Mouse (Mus musculus) forebrain, embryonic 14.5 days (tissue): ENCODE results near the gene Iqgap3. TPM values are rescaled to one million over a fixed set of nuclear protein-coding genes. Genes with fewer than 3 reads are reported as not detected.

Source experiments
- ATAC-seq: fragments of 200-750 bp; cut with Nextera tagmentation; 2 replicates; pipeline ENCODE4 v1.8.0; 2017; ENCODE audit warnings: mild to moderate bottlenecking, moderate library complexity
- DNase-seq: peaks from one replicate; pipeline ENCODE4 v3.0.0-alpha.2; 2015; ENCODE audit warnings: low spot score
- H3K27ac ChIP-seq: fragments of 300-500 bp; sonication (generic); 2 replicates; pipeline ENCODE4 v1.5.1; 2014; ENCODE audit warnings: low read depth, mild to moderate bottlenecking, control low read depth, low read length, moderate library complexity
- H3K27me3 ChIP-seq: fragments of 300-500 bp; sonication (generic); replicated peaks from 2 replicates; pipeline ENCODE4 v1.6.1; 2014; ENCODE audit warnings: low read length, control low read depth, mixed read lengths; ENCODE audit not compliant: control insufficient read depth, insufficient read depth
- H3K36me3 ChIP-seq: fragments of 300-500 bp; sonication (generic); 2 replicates; pipeline ENCODE4 v1.6.1; 2014; ENCODE audit warnings: low read length, control low read depth; ENCODE audit not compliant: control insufficient read depth, insufficient read depth
- H3K4me1 ChIP-seq: fragments of 300-500 bp; sonication (generic); 2 replicates; pipeline ENCODE4 v1.6.1; 2014; ENCODE audit warnings: antibody characterized with exemption, low read length, control low read depth; ENCODE audit not compliant: control insufficient read depth, insufficient read depth
- H3K4me2 ChIP-seq: fragments of 300-500 bp; sonication (generic); 2 replicates; pipeline ENCODE4 v1.6.1; 2014; ENCODE audit warnings: mild to moderate bottlenecking, control low read depth, low read length
- H3K4me3 ChIP-seq: fragments of 300-500 bp; sonication (generic); 2 replicates; pipeline ENCODE4 v1.5.1; 2014; ENCODE audit warnings: low read depth, low read length, control low read depth
- H3K9ac ChIP-seq: fragments of 300-500 bp; sonication (generic); 2 replicates; pipeline ENCODE4 v1.6.1; 2014; ENCODE audit warnings: mild to moderate bottlenecking, low read length, control low read depth, moderate library complexity
- H3K9me3 ChIP-seq: fragments of 300-500 bp; sonication (generic); replicated peaks from 2 replicates; pipeline ENCODE4 v1.6.1; 2016; ENCODE audit warnings: low read length, control low read depth, mixed read lengths; ENCODE audit not compliant: control insufficient read depth
- WGBS: fragments of 180-500 bp; shearing (Covaris S2); extraction: QIAGEN DNeasy Blood & Tissue Kit; methylation state at CpG from one replicate; pipeline ENCODE4 v1.1.7; 2014; 5-methylcytosine and 5-hydroxymethylcytosine counted together
- polyA plus RNA-seq: library from polyadenylated mRNA; unstranded; fragments of >200 nt; fragmentation: Nextera tagmentation; extraction: Ambion mirVana; gene quantifications from 2 replicates; pipeline ENCODE4 v1.2.1, GENCODE M21; 2014

The Iqgap3 gene
- polyA plus RNA-seq, 1 experiment from 2014 or later: 7.6 TPM

DNA sequence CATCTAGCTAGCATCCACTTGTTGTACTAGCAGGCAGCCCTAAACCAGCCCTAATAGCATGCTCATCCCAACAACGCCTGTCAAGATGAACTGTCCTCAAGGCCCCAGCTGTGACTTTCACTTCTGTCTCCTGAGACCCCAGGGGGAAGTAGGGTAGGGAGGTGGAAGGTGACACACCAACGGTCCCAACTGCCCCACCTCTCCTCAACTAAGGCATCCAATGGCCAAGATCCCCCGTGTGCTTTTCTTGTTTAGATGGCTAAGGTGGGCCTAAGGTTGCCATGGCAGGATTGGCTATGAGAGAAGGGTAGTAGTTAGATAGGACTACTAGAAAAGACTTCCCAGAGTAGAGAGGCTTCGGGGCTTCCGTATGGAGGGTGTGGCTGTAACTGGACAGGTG lies 66.6 kb downstream of the Iqgap3 start:
- Histone ChIP-seq H3K36me3 (0 out of 2 replicates have a peak, but pooled peaks cover 3% of the 10 kb centered on the region), H3K4me3 (no peak overlapping the region), H3K27ac (no peak overlapping the region), H3K9me3 (no peaks in the 10 kb centered on the region), H3K27me3 (no peaks in the 10 kb centered on the region), H3K4me1 (peaks cover 80% of the 10 kb centered on the region), H3K9ac (no peak overlapping the region), H3K4me2 (no peak overlapping the region)
- DNase-seq (no peak), ATAC-seq (no peak)
- 92% methylated on average over 5 of the region's 5 CpGs for WGBS

DNA sequence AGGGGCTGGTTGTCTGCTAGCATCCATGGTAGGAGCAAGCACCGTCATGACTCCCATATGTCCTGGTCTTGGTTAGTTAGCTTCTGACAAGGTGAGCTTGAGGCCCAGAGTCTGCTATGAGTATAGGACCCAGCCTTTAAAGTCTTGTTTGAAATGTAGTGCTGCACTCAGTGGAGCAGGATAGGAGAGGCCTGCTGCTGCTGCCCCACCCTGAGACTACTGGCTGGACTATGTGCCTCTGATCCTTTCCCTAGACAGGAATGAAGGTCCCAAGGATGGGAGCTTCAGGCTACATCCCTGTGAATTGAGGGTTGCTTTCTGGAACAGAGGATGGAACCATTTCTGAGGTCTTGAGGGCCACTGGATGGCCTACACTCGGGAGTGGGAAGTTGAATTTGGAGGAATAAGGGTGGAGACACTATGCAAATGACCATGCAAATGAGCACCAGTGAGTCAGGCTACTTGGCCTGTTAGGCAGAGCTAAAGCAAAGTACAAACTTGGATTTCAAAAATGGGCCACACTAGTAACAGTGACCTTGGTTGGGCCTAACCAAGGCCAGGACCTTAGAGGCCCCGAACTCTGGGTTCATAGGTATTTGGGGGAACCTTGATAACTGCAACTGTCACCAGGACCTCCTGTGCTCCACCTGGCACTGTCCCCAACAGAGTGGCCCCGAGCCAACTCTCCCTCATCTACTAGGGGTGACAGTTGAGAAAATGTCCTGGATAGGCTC lies 67.2 kb downstream of the Iqgap3 start:
- ATAC-seq: no peak
- H3K9ac ChIP-seq: peak overlapping the region; percentile 35; the same call in 1 of the 2 replicates

DNA sequence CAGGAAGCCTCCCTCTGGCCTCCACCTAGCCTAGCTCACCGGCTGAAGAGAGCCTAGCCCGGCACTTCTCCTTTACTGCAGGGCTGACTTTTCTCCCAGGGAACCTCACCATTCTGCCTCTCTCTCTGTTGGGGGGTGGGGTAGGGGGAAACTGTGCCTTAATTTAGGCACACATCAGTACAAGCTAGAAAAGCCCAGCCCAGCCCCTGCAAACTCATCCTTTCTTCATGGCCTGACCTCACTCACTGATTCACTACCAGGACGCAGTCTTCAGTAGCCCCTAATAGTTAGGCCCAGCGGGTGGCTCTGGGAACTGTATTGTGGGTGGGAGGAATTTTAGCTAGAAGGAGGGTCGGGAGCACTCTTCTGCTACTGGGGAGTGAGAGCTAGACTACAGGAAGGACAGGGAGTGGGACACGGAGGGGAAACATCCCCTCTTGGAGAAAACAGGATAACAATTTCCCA lies 67.8 kb downstream of the Iqgap3 start:
- no peak for ATAC-seq
- WGBS: 4% methylated on average over 6 of the region's 6 CpGs

More for the DNA sequence above, 67.2 kb downstream of the Iqgap3 start:
- 0 out of 2 replicates have a peak, but pooled peaks cover 3% of the 10 kb centered on the region for H3K36me3 ChIP-seq
- WGBS: 51% methylated on average over 4 of the region's 4 CpGs
- H3K4me2 ChIP-seq: peak overlapping the region; percentile 38; the same call in 1 of the 2 replicates
- H3K4me3 ChIP-seq: no peak overlapping the region
- no peaks in the 10 kb centered on the region for H3K9me3 ChIP-seq
- peaks cover 77% of the 10 kb centered on the region for H3K4me1 ChIP-seq
- DNase-seq: peak; percentile 47
- peak overlapping the region; percentile 91 for H3K27ac ChIP-seq
- H3K27me3 ChIP-seq: no peaks in the 10 kb centered on the region

DNA sequence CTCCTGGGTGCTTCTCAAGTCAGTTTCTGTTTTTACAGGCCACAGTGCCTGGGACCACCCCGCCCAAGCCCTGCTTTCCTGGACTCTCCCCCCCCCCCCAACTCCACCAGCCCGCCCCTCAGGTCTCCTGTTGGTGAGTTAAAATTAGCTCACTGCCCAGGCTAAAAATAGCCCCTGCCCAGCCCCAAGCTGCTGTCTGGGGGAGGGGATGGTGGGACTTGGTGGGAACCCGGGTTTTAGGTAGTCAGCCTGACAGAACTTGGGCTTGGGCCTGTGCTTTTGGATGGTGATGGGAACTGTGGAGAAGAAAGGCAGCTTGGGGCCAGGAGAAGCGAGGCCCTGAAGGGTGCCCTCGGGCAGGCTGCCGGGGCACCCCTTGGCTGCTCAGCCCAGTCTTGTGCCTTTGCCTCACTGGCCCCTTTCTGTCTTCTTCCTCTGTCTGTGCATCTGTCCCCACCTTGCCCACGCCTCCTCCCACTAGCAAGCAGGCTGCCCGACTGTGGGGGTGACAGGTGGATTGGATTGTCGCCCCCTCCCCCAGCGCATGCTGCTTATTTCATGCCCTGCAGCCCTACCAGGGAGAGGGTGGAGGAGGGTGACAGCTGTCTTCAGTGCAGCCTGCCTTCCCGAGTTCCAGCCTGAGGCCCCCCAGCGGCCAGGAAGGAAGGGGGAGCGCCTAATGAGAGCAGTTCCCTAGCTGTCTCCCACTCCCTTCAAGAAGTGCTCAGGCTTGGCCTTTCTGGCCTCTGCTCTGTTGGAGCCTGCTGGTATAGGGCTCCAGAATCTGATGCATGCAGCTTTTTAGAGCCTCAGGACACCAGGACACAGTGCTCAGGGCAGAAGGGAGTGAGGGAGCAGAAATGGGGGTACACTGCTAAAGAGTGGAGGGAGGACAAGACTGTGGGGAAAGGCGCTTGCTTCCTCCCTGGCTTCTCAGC lies 68.6 kb downstream of the Iqgap3 start:
- Histone ChIP-seq H3K27ac (peak overlapping the region; percentile 91), H3K4me1 (peaks cover 63% of the 10 kb centered on the region), H3K9ac (peak overlapping the region; percentile 50), H3K4me3 (no peak overlapping the region), H3K4me2 (peak overlapping the region; percentile 38), H3K27me3 (no peaks in the 10 kb centered on the region), H3K36me3 (peaks cover 3% of the 10 kb centered on the region; the same call in 1 of the 2 replicates), H3K9me3 (no peaks in the 10 kb centered on the region)
- WGBS: 19% methylated on average over 13 of the region's 14 CpGs
- DNase-seq (peak; percentile 80), ATAC-seq (peak; percentile 65)

More for the DNA sequence above, 67.8 kb downstream of the Iqgap3 start:
- Histone ChIP-seq H3K27me3 (no peaks in the 10 kb centered on the region), H3K9ac (peak overlapping the region; percentile 50; the same call in 1 of the 2 replicates), H3K9me3 (no peaks in the 10 kb centered on the region), H3K4me1 (peaks cover 71% of the 10 kb centered on the region), H3K27ac (peak overlapping the region; percentile 91), H3K4me2 (peak overlapping the region; percentile 38; the same call in 1 of the 2 replicates), H3K36me3 (0 out of 2 replicates have a peak, but pooled peaks cover 3% of the 10 kb centered on the region), H3K4me3 (no peak overlapping the region)
- no peak for DNase-seq

DNA sequence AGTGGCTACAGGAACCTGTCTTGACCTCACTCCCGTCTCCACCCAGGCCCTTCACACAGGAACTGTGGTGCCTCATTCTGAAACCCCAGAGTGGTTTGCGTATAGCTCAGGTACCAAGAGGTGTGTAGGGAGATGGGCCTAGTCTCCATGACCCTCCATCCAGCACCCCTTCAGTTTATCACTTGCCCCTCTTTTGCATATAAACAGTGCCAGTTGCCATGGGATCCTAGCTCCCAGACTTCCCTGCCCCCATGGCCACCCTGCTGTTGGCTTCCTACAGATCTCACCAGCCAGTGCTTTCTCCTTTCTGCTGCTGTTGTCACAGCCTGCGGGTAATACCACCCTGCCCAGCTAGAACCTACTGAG lies 69.2 kb downstream of the Iqgap3 start:
- Histone ChIP-seq H3K9me3 (no peaks in the 10 kb centered on the region), H3K9ac (no peak overlapping the region), H3K4me1 (peaks cover 58% of the 10 kb centered on the region), H3K4me2 (peak overlapping the region; percentile 38; the same call in 1 of the 2 replicates), H3K36me3 (peaks cover 5% of the 10 kb centered on the region), H3K4me3 (no peak overlapping the region), H3K27ac (peak overlapping the region; percentile 91), H3K27me3 (no peaks in the 10 kb centered on the region)
- no peak for ATAC-seq
- DNase-seq: no peak
- 59% methylated on average over 3 of the region's 3 CpGs for WGBS

DNA sequence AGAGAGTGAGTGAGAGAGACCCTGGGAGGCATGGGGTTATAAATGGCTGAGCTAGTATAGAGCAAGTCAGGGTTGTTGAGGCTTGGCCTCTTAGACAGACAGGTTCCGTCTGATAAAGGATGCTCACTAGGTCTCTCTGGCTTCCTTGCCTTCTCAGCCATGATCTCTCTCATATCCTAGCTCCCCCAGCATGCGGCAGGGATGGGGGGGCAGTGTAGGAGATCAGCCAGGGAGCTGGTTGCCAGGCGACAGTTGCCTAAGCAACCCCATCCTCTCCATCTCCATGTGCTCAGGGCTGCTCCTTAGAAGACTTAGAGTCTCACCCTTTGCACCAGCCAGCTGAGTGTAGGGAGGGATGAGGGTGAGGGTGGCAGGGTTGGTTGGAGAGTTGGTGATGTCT lies 70.3 kb downstream of the Iqgap3 start:
- H3K4me1 ChIP-seq: peaks cover 53% of the 10 kb centered on the region
- H3K9ac ChIP-seq: no peak overlapping the region
- peaks cover 16% of the 10 kb centered on the region for H3K36me3 ChIP-seq
- H3K4me3 ChIP-seq: no peak overlapping the region
- peak; percentile 84 for ATAC-seq
- peak overlapping the region; percentile 21 for H3K4me2 ChIP-seq
- no peaks in the 10 kb centered on the region for H3K9me3 ChIP-seq
- no peaks in the 10 kb centered on the region for H3K27me3 ChIP-seq
- DNase-seq: peak; percentile 92
- WGBS: 29% methylated on average over 3 of the region's 3 CpGs
- H3K27ac ChIP-seq: peak overlapping the region; percentile 91

DNA sequence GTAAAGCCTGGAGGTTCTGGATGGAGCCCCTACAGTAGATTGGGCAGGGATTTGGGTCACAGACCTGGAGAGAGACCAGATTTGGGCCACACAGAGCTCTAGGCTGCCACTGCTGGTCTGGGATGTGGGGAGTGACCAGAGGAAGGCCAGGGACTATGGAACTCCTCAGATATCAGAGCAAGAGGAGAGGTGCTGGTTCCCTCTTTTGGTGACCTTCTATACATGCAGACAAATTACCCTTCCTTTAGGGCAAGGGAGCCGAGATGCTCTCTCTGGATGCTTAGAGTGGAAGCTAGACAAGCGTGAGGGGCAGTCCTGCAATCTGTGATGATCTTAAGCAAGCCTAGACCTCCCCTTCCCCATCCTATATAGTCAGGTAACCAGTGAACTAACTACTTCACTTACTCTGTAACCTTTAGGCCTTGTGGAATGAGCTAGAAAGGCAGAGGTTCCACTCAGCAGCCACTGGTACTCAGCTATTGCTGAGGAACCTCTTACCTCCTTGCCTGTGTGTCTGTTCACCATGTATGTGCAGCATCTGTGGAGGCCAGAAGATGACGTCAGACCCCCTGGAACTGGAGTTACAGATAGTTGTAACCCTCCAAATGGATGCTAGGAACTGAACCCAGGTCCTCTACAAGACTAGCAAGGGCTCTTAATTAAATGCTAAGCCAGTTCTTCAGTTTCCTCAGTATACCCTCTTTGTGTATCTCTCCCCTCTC lies 71.7 kb downstream of the Iqgap3 start:
- no peak overlapping the region for H3K4me3 ChIP-seq
- ATAC-seq (no peak), DNase-seq (no peak)
- H3K9ac ChIP-seq: no peak overlapping the region
- H3K27me3 ChIP-seq: no peaks in the 10 kb centered on the region
- H3K36me3 ChIP-seq: peaks cover 21% of the 10 kb centered on the region
- no peak overlapping the region for H3K4me2 ChIP-seq
- 90% methylated on average over 3 of the region's 3 CpGs for WGBS
- no peaks in the 10 kb centered on the region for H3K9me3 ChIP-seq
- peak overlapping the region; percentile 91 for H3K27ac ChIP-seq
- peaks cover 46% of the 10 kb centered on the region for H3K4me1 ChIP-seq

DNA sequence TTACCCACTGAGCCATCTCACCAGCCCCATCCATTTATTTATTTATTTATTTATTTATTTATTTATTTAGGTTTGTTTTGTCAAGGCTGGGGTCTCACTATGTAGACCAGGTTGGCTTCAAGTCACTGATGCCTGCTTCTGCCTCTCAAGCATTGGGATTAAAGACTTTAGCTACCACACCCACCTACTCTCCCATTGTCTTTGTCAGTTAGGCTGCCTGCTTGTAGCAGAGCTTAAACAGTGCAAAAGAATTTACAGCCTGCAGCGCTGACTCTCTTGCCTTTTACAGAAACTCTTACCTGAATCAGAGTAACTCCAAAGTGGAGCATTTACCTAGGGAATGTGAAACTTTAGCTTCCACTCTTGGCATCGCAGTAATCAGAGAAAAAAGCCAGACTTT lies 72.5 kb downstream of the Iqgap3 start:
- 75% methylated on average over 2 of the region's 2 CpGs for WGBS
- Histone ChIP-seq H3K9ac (no peak overlapping the region), H3K36me3 (peaks cover 29% of the 10 kb centered on the region), H3K9me3 (no peaks in the 10 kb centered on the region), H3K4me3 (no peak overlapping the region), H3K4me2 (no peak overlapping the region), H3K4me1 (peaks cover 39% of the 10 kb centered on the region), H3K27ac (no peak overlapping the region), H3K27me3 (no peaks in the 10 kb centered on the region)
- no peak for ATAC-seq
- no peak for DNase-seq
